Mouse (Mus musculus) c-Kit-positive CD71-positive TER-119-negative erythroid progenitor cells, embryonic 14.5 days (primary cell): ENCODE measurements around the gene Peak1.
"Not testable (repeated sequence)": the region's sequence is repeated elsewhere in the genome, so short reads cannot be mapped to it uniquely, and the experiment has no call there.

Experiments used
- DNase-seq: peaks from one replicate; pipeline ENCODE4 v3.0.0-alpha.2; 2013; ENCODE audit warnings: low read depth

Gene Peak1

DNA sequence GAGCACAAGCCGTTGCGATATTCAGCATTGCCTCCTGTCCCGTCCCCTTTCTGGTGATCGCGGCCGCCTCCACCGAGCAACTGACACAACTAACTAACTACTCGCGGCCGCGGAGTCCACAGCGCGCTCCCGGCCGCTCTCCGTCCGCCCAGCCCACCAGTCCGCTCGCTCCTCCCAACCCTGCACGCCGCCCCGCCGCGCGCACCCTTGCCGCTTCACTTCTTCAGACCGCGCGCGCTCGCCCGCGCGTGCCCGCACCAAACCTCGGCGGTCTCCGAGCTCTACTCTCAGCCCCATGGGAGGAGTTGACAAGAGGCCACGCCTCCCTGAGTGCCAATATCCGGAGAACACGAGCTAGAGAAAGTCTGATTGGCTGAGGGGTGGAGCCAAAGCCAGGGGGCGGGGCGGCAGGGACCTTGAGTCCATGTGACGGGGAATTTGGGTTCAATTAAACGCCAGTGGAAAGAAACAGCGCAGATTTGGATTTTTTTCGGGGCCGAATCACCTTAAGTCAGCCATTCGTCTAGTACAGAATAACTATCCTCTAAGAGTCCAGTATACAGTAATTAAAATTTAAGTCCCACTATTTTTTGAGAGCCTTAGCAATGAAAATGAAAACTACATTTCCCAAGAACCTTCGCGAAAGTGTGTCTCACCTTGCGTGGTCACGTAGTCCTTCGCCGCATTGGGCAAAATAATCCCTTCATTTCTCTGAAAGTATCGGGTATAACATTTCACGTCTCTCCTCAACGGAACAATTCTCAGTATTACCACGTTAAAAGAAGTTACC is at the start of gene Peak1, which contains the start of gene Hmg20a:
TSS of gene Peak1 (minus strand) at position 120 of the 790 bp plus-strand sequence.
TSS of gene Hmg20a (plus strand) at position 662 of the 790 bp plus-strand sequence.
- DNase-seq = peak; percentile 100

GRCm38 (mm10) chr9:56466251-56466650 is 48.4 kb upstream of the Peak1 start:
- no peak for DNase-seq

DNA sequence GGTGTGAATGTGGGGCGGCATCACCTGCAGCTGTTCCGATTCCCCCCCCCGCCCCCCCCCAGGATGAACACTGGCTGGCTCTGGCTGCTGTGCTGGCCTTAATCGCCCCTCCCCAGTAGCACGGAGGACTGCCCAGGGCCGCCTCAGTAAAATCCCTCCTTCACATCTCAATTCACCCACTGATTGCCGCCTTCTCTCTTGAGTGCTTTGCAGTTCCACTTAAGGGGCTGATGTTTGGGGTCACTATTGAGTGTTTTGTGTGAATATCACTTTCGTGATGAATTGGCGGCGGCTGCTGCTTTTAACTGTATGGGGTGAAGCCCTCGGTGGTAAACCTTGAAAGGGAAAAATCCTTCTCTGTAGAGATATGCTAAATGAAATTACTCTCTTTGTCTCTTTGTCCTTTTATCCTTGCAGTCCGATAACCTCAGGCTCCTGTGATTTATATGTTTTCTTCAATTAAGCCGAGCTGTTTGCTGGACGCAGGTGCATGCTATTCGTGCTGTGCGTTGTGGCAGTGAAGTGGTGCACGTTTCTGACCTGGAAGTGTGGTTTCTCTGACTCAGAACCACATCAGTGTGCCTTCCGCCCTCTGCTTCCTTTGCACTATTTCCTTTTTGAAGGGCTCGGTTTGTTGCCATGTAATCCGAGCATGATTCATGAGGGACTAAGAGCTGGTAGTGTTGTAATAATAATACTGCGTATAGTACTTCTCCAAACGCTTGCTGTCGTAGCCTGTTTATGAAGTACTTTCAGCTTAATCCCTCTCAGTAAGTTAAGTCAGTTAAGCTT is 47.2 kb upstream of the Peak1 start:
- DNase-seq = no peak

DNA sequence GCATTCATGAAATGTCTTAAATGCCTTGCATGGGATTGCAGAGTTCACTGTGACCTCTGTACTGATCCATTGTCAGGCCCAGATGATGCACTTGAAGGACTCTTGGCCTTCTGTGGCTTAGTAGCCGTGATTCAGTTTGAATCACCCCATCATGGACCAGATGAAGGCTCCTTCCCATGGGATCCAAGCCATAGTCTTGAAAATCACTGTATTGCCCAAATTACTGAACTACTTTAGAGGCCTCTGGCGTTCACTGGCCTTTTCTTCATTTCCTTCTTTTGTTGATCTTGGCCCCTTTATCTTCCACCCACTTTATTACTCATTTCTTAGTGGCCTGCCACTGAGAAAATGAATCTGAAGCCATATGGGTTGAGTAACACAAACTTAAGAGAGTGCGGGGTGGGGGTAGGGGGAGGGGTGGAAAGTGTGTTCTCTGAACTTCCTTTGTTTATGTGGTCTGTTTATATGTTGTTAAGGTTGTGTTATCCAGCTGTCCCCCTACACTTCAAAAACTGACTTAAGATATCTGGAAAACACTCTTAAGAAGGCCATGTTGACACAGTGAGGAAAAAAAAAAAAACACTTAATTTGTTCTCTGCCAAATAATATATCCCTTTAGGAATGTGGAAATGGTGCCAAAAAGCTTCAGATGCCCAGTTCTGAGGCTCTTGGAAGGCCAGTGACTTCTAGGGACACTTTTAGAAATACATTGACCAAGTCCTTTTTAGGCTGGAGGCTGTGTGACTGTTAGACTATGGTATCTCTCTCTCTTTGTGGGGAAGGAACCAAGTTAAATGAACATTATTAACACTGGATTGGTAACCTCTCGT is 46.0 kb upstream of the Peak1 start:
- DNase-seq = no peak

- DNase-seq = no peak
These were observed 45.2 kb upstream of the Peak1 start for GRCm38 (mm10) chr9:56463046-56463445.

GRCm38 (mm10) chr9:56462606-56463005 is 44.7 kb upstream of the Peak1 start:
- DNase-seq = no peak

- no peak for DNase-seq
These were observed 43.1 kb upstream of the Peak1 start for GRCm38 (mm10) chr9:56460987-56461386.

DNA sequence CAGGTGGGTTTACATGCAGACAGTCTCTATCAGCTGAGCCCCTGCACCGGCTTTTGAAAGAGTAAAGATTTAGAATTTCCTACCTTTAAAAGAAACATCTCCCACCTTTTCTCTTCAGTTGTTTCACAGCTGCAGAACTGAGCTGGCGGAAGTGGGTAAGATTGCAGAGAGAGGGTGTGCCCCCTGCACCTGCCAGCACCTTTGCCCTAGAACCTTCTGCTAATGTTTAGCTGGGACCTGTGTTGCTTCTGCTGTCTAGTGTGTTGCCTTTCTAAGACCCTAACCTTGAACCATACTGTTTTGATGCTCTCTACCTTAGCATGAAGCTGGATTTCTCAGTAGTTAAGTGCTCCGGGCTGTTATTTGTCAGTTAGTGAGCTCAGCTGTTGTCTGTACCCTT is 38.6 kb upstream of the Peak1 start:
- no peak for DNase-seq

DNA sequence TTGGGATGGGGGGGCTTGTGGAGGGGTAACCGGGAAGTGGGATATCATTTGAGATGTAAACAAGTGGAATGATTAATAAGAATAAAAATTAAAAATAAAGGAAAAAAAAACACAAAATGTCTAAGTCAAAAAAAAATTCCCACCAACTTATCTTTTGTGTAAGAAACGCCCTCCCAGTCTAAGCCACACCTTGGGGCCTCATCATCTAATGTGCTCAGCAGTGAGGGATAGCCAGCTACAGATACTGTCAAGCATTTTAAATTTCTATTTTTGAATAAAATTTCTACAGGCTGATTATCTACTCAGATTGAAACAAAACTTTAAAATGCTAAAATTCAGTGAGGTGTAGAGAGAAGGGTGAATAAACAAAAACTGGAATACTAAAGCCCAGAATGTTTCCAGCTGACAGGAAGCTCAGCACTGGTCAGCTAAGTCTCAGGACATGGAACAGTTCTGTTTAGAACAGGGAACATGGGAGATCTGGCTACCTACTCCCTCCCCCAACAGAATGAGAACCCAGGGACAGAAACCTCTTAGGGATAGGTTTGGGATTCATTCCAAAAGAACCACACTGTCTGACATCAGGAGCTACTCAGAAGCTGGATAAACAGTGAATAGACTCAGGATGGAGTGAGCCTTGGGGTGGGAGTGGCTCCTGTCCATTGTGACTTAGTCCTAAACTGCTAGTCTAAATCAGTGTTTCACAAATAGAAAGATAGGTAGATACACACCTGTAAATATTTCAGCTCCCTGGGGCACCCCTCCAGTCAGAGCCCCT is 35.4 kb upstream of the Peak1 start:
- peak; percentile 34 for DNase-seq

DNA sequence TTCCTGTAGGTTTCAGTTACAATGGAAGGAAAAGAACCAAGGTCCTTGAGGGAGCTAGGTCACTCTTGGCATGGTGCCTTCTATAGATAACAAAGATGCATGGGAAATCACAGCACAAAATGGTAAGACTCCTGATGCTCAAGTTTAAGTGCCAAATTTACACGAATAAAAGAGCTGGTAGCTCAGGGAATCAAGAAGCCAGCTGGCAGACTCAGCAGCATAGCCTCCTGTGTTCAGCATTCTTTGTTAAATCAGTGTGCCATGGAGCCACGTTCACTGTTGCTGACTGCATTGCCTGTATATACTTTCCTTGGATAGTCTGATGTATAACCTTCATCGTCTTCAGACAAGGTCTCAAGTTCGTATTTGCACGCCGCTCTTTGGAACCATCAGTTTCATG is 33.7 kb upstream of the Peak1 start:
- DNase-seq = no peak

- no peak for DNase-seq
These were observed 21.8 kb upstream of the Peak1 start for GRCm38 (mm10) chr9:56439699-56440098.

DNA sequence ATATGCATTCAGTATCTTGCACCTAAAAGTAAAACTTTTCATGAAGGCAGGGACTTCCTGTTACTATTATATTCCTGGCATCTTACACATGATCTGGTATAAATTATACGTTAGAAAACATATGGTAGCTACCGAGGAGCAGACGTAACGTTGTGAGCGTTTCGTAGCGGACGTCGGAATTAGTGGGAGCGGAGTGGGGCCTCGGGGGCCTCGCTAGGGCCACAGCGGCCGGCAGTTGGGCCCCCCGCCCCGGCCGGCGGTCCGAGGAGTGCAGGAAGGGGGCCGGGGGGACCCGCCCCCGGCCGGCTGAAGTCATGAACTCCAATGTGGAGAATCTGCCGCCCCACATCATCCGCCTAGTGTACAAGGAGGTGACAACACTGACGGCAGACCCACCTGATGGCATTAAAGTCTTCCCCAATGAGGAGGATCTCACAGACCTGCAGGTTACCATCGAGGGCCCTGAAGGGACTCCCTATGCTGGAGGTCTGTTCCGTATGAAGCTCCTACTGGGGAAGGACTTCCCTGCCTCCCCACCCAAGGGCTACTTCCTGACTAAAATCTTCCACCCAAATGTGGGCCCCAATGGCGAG is 19.5 kb upstream of the Peak1 start:
- not testable (repeated sequence) for DNase-seq

DNA sequence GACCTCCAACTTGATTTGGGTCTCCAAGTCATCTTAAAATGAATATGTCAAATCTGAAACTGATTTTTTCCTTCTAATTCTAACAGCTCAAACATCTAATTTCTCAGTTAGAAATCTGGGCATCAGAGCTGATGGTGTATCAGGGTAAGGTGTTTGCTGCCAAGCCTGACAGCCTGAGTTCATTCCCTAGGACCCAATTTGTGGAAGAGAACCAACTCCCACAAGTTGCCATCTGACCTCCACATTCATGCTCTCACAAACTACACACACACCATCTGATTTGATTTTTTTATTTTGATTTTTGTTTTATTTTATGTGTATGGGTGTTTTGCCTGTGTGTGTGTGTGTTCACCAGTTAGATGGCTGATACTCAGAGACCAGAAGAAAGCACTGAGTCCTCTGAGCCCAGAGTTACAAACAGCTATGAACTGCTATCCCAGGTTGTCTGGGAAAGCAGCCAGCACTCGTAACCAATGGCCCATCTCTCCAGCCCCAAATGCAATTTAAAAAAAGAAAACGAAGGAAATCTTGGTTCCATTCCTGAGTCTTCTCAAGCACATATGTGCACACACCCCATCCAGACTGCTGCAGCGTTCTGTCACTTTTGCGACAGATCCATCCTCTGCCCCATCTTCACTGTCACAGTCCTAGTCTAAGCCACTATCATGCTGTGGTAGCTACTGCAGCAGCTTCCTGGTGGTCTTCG is 18.1 kb upstream of the Peak1 start:
- DNase-seq = no peak

DNA sequence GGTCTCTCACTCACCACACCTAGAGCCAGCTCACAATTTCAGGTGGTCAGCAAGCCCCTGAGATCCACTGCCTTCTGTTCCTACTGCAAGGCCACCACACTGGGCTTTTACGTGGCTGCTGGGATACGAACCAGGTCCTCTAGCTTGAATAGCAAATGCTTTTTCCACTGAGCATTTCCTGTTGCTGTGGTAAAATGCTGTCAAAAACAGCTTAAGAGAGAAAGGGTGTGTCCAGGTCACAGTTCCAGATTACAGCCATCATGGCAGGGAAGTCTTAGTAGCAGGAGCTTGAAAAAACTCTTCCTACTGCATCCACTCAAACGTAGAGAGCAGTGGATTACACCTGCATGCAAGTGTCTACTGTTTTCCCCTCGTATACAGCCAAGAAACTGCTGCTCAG is 7.0 kb upstream of the Peak1 start:
- DNase-seq = no peak

- DNase-seq = no peak
These were observed 4.1 kb upstream of the Peak1 start for GRCm38 (mm10) chr9:56421991-56422390.

DNA sequence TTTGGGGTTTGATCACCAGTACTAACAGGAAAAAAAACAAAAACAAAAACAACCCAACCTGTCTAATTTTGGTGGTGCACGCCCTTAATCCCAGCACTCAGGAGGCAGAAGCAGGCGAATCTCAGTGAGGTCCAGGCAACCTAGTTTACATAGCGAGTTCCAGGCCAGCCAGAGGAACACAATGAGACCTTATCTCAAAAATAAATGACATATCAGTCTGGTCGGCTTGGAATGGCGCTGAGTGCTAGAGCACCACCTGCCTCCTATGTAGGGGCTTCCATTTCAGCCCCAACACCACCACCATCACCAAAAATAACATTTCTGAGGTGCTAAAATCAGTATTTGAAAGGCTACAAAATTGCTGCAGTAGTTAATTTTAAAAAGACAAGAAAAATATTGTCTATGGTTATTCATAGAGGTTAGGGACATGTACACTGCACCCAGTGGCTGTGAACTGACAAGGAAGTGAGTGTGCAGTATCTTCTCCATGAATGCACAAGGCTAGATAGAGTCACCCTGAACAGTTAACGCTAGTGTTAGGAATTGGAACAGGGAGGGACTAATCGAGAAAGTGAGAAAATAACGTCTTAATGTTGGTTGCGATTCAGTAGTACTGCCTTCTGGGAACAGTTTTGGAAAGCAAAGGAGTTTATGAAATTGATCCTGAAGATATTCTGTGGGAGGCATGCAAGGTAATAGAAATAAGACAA is 3.2 kb upstream of the Peak1 start:
- DNase-seq = no peak

- DNase-seq = no peak
These were observed 2.4 kb upstream of the Peak1 start for GRCm38 (mm10) chr9:56420236-56420635.

GRCm38 (mm10) chr9:56418738-56419239 is 922 bp upstream of the Peak1 start:
- peak; percentile 70 for DNase-seq

DNA sequence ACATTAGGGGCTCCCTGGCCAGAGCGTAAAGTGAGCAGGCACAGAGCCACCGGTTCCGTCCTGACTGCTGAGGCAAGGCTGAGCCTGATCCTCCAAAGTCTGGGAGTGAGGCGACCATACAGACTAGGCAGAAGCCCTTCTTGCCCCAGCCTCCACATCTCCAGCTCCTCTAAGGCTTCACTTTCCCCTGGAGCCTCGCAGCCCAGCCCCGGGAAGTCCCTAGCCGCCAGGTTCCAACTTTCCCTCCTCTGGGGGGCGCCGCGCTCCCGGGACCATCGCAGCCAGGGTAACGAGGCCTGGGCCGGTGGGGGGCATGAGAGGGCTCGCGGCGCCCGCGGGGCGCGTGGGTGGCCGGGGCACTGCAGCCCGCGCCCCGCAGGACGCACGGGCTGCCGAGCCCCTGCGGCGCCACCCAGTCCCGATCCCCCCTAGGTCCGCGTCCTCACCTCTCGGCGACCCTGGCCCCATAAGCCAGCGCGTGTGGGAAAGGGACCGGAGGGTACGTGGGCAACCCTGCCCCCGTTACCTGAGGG is 386 bp downstream of the Peak1 start:
- peak; percentile 57 for DNase-seq
